Mouse (Mus musculus) G1E (cell line): Measurements from ENCODE around the gene Gpr18. TPM values are rescaled to one million over a fixed set of nuclear protein-coding genes. Genes with fewer than 3 reads are reported as not detected.

Experiments
- ATAC-seq: 2 replicates; pipeline ENCODE4 v1.8.0; 2016; ENCODE audit warnings: mild to moderate bottlenecking; ENCODE audit not compliant: insufficient number of reproducible peaks, poor library complexity, low FRiP score, severe bottlenecking; ENCODE audit errors: extremely low read depth
- DNase-seq: peaks from one replicate; pipeline ENCODE4 v3.0.0; 2012; ENCODE audit warnings: low spot score
- H3K27me3 ChIP-seq: 2 replicates; pipeline ENCODE4 v1.6.1; 2012; ENCODE audit warnings: mild to moderate bottlenecking, low read length, inconsistent platforms; ENCODE audit not compliant: insufficient read depth
- H3K36me3 ChIP-seq: replicated peaks from 2 replicates; pipeline ENCODE3; 2012; ENCODE audit warnings: mild to moderate bottlenecking, inconsistent platforms
- H3K4me1 ChIP-seq: 2 replicates; pipeline ENCODE4 v1.6.1; 2012; ENCODE audit warnings: low read depth, low read length, inconsistent platforms, mixed read lengths; ENCODE audit not compliant: insufficient read depth
- H3K4me3 ChIP-seq: 2 replicates; pipeline ENCODE4 v1.5.1; 2012; ENCODE audit warnings: low read depth, mild to moderate bottlenecking, inconsistent platforms, low read length, moderate library complexity, mixed read lengths
- H3K9me3 ChIP-seq: replicated peaks from 2 replicates; pipeline ENCODE4 v1.6.1; 2012; ENCODE audit warnings: inconsistent platforms
- CTCF ChIP-seq: IDR thresholded peaks from 2 replicates; pipeline ENCODE4 v1.5.1; 2012; ENCODE audit warnings: low read depth, low read length, inconsistent platforms, mixed read lengths
- GATA1 ChIP-seq: IDR thresholded peaks from 2 replicates; pipeline ENCODE4 v1.6.1; 2012; ENCODE audit warnings: borderline replicate concordance, low read length, inconsistent platforms, mixed read lengths
- GATA2 ChIP-seq: IDR thresholded peaks from 2 replicates; pipeline ENCODE4 v1.6.1; 2012; ENCODE audit warnings: low read depth, low read length, inconsistent platforms, borderline replicate concordance
- POLR2AphosphoS5 ChIP-seq: IDR thresholded peaks from 2 replicates; pipeline ENCODE4 v1.6.1; 2012; ENCODE audit warnings: low read depth, low read length, inconsistent platforms; ENCODE audit not compliant: insufficient replicate concordance
- TAL1 ChIP-seq: conservative IDR thresholded peaks from 2 replicates; pipeline ENCODE4 v1.6.1; 2012; ENCODE audit warnings: low read depth, low read length, inconsistent platforms, mixed read lengths
- polyA plus RNA-seq: library from polyadenylated mRNA; stranded (reverse); fragments of >175 nt; gene quantifications from 2 replicates; pipeline ENCODE4 v1.2.3, GENCODE M21; 2012
- total RNA-seq, 2 experiments: library from RNA; stranded (forward) in 1 of 2; stranded (reverse) in 1 of 2; fragments of 200-1000 nt in 1 of 2; fragments of >200 nt in 1 of 2; fragmentation: Nextera tagmentation in 1 of 2; gene quantifications; 2 replicates each; pipeline ENCODE4 v1.2.3; 2014 to 2017

The Gpr18 gene
- total and polyA plus RNA-seq, 3 experiments = 0.27 TPM; not detected in 2

- ATAC-seq (no peak), DNase-seq (peak; percentile 27)
- peaks cover 5% of the 10 kb centered on the region for H3K4me1 ChIP-seq
- TF ChIP-seq GATA2 (no peak), CTCF (peak; percentile 48)
- H3K9me3 ChIP-seq = no peaks in the 10 kb centered on the region
- no peak overlapping the region for H3K4me3 ChIP-seq
- H3K27me3 ChIP-seq = no peaks in the 10 kb centered on the region
- H3K36me3 ChIP-seq = peaks cover 80% of the 10 kb centered on the region
Observed at GRCm38 (mm10) chr14:121919752-121920151, 4.2 kb upstream of the Gpr18 start.

GRCm38 (mm10) chr14:121918266-121918665, 2.7 kb upstream of the Gpr18 start:
- TF ChIP-seq GATA1 = no peak
- H3K4me1 ChIP-seq = peaks cover under 1% of the 10 kb centered on the region
- H3K36me3 ChIP-seq = peaks cover 76% of the 10 kb centered on the region
- no peaks in the 10 kb centered on the region for H3K9me3 ChIP-seq
- ATAC-seq = no peak
- DNase-seq = no peak
- no peaks in the 10 kb centered on the region for H3K27me3 ChIP-seq
- no peak overlapping the region for H3K4me3 ChIP-seq

GRCm38 (mm10) chr14:121916311-121917094, 922 bp upstream of the Gpr18 start:
- ATAC-seq (no peak), DNase-seq (no peak)
- Histone ChIP-seq H3K9me3 (no peaks in the 10 kb centered on the region), H3K27me3 (no peaks in the 10 kb centered on the region), H3K4me3 (no peak overlapping the region), H3K4me1 (no peaks in the 10 kb centered on the region), H3K36me3 (peaks cover 82% of the 10 kb centered on the region)
- TF ChIP-seq TAL1 = no peak
- no peak for TF ChIP-seq GATA1
- no peak for TF ChIP-seq CTCF
- no peak for TF ChIP-seq POLR2AphosphoS5
- no peak for TF ChIP-seq GATA2

- Histone ChIP-seq H3K4me1 (no peaks in the 10 kb centered on the region), H3K36me3 (peaks cover 78% of the 10 kb centered on the region), H3K27me3 (no peaks in the 10 kb centered on the region), H3K9me3 (no peaks in the 10 kb centered on the region), H3K4me3 (no peak overlapping the region)
- DNase-seq (no peak), ATAC-seq (no peak)
- TF ChIP-seq GATA1 = no peak
- TF ChIP-seq TAL1 = no peak
- no peak for TF ChIP-seq POLR2AphosphoS5
- no peak for TF ChIP-seq GATA2
- no peak for TF ChIP-seq CTCF
Observed at GRCm38 (mm10) chr14:121915143-121915542, 438 bp downstream of the Gpr18 start.

GRCm38 (mm10) chr14:121912501-121912900, 3.1 kb downstream of the Gpr18 start:
- no peaks in the 10 kb centered on the region for H3K4me1 ChIP-seq
- peaks cover 82% of the 10 kb centered on the region for H3K36me3 ChIP-seq

GRCm38 (mm10) chr14:121909868-121910267, 5.7 kb downstream of the Gpr18 start:
- peaks cover 81% of the 10 kb centered on the region for H3K36me3 ChIP-seq

More at GRCm38 (mm10) chr14:121912501-121912900, 3.1 kb downstream of the Gpr18 start:
- Histone ChIP-seq H3K4me3 (no peak overlapping the region), H3K9me3 (no peaks in the 10 kb centered on the region), H3K27me3 (no peaks in the 10 kb centered on the region)
- no peak for DNase-seq
- TF ChIP-seq GATA2 = no peak
- ATAC-seq = no peak

More at GRCm38 (mm10) chr14:121909868-121910267, 5.7 kb downstream of the Gpr18 start:
- DNase-seq (no peak), ATAC-seq (no peak)
- TF ChIP-seq GATA2 = no peak
- no peak for TF ChIP-seq POLR2AphosphoS5
- TF ChIP-seq CTCF = no peak
- no peak for TF ChIP-seq GATA1
- TF ChIP-seq TAL1 = no peak
- Histone ChIP-seq H3K9me3 (no peaks in the 10 kb centered on the region), H3K4me1 (no peaks in the 10 kb centered on the region), H3K27me3 (no peaks in the 10 kb centered on the region), H3K4me3 (no peak overlapping the region)
